Mouse (Mus musculus) heart, adult 11 months (tissue): ENCODE data around the gene Fam83f.

Source experiments
- DNase-seq: peaks from one replicate; pipeline ENCODE4 v3.0.0; 2022

The Fam83f gene

GRCm38 (mm10) chr15:80672810-80673209 lies 1.2 kb downstream of the Fam83f start:
- no peak for DNase-seq

DNA sequence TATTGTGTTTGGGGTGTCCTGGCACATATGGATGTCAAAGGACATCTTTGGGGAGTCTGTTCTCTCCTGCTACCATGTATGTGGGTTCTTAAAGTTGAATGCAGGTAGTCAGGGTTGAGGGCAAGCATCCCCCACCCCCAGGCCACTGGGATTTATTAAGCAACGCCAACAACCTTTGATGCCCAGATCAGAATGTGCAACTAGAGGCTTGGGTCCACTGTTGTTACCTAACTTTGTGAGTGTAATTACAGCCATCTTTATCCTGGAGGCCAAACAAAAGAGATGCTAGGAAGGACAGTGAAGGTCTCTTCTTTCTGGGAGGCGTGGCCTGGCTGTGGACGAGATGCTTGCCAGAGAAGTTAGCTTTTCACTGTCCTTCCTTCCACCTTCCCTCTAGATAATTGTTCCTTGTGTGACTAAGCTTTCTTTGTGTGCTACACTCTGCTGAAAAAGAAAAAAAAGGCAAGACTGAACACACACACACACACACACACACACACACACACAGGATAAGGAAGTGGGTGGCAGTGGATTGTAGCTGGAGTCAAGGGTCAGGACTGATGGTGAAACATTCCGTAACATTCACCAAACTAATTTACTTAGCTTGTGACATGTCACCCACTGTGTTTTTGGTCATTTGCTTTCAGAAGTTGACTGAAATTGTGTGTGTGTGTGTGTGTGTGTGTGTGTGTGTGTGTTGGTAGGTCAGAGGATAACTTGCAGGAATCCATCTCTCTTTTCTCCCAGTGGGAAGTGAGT lies 1.9 kb downstream of the Fam83f start:
- no peak for DNase-seq

- no peak for DNase-seq
These were observed 3.1 kb downstream of the Fam83f start for GRCm38 (mm10) chr15:80674700-80675099.

GRCm38 (mm10) chr15:80679515-80680215 lies 8.0 kb downstream of the Fam83f start:
- peak; percentile 91 for DNase-seq

DNA sequence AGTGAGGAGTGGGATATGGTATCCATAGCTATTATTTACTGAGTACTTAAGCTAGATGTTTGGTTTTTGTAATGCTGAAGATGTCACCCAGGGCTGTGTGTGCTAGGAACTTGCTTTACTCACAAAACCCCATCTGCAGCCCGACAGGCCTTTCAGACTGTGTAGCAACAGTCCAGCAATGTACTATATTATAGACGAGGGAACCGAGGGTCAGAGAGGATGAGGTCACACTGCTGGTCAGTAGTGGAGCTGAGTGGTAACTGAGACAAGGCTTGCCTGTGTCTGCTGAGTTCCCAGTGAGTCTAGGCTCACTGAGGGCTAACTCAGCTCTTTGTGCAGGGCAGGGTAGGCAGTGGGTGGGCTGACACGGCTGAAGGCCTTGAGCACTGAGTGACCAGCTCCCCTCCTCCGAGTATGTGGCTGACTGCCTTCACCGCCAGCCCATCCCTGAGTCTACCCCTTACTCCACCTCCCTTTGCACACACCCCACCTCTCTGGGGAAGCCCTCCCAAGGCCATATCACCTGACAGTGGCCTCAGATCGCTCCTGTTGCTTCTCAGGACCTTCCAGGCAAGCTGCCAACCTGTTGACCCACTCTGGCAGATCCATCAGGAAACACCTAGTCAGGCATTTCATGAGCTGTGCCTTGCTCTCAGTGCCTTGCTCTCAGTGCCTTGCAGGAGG lies 8.8 kb downstream of the Fam83f start:
- no peak for DNase-seq

DNA sequence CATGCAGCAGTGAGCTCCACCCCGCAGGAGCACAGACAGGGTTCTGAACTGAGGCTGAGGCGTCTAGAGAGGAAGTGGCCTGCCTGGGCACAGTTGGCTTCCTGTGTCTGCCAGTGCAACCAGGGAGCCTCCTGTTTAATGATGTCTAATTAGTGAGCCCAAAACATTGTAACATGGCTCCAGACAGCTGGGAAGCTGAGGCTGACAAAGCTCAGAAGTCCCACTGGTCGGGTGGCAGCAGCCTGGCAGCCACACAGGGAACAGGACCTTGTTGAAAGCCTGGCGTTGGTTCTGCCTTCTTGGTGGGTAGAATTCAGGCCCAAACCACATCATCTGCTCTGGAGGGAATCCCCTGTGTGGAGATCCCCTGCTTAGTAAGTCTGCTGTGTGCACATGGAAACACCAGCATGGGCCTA lies 9.8 kb downstream of the Fam83f start:
- DNase-seq = no peak

GRCm38 (mm10) chr15:80682343-80682742 lies 10.7 kb downstream of the Fam83f start:
- no peak for DNase-seq

GRCm38 (mm10) chr15:80683151-80683550 lies 11.5 kb downstream of the Fam83f start:
- no peak for DNase-seq

GRCm38 (mm10) chr15:80683990-80684389 lies 12.3 kb downstream of the Fam83f start:
- DNase-seq = no peak

DNA sequence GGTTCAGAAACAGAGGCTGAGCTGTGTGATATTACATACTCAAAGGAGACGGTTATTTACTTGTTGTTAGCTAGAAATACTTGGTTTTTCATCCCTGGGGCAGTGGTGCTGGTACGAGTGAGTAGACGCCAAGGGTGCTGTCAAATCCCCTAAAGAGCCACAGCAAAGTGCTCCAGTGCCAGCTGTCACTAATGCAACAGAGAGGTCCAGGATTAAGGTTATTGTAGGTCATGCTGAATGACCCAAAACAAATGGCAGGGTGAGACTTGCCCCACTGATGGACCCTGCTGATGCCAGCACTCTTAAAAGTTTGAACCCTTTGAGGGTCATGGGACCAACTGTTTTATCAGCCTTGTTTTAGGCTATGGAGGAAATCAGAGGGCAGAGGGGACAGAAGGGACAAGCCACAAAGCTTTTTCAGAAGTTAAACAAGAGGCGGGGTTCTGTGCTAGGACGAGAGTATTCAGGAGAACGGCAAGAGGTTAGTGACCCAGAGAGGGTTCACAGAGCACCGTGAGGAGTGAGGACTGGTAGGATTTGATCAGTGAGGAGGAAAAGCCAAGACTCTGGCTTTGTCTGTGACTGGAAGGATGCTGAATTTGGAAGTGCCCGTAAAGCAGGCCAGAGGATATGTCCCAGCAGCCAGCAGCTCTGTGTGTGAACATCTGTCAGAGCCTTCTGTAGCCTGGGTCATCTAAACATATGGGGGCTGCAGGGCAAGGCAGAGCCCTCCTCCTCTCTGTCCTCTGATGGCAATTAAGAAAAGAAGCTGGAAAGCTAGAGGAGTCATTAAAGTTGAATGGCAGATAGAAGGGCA lies 13.3 kb downstream of the Fam83f start:
- no peak for DNase-seq

DNA sequence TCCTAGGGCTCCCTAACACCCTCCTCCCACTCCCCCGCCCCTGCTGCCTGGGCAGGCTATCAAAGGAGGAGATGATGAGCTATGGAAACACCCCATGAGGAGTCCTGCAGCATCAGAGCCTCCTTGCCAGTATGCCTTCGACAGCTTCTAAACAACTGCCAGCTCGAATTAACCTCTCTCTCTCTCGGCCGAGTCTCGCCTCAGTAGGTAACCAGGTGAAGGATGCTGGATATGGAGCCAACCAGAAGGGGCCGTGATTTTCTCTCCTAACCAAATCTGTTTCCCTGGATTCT lies 13.9 kb downstream of the Fam83f start:
- no peak for DNase-seq

DNA sequence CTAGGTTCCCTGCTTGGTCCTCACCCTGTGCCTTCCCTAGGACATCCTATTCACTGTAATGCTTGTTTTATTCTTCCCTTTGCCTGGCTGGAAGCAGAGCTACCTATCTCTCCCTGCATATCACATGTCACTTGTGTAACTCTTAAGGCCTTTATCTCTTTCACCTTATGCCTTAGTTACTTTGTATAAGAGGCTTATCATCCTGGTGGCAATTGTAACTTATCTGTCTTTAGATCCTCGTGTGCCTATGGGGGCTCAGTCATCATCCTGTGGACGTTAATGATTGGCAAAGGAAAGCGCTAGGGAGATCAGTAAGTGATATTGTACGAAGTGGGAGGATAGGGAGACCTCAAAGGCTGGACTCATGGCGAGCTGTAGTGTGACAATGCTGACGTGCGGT lies 16.9 kb downstream of the Fam83f start:
- DNase-seq = no peak

GRCm38 (mm10) chr15:80693492-80693891 lies 21.8 kb downstream of the Fam83f start:
- DNase-seq = no peak

DNA sequence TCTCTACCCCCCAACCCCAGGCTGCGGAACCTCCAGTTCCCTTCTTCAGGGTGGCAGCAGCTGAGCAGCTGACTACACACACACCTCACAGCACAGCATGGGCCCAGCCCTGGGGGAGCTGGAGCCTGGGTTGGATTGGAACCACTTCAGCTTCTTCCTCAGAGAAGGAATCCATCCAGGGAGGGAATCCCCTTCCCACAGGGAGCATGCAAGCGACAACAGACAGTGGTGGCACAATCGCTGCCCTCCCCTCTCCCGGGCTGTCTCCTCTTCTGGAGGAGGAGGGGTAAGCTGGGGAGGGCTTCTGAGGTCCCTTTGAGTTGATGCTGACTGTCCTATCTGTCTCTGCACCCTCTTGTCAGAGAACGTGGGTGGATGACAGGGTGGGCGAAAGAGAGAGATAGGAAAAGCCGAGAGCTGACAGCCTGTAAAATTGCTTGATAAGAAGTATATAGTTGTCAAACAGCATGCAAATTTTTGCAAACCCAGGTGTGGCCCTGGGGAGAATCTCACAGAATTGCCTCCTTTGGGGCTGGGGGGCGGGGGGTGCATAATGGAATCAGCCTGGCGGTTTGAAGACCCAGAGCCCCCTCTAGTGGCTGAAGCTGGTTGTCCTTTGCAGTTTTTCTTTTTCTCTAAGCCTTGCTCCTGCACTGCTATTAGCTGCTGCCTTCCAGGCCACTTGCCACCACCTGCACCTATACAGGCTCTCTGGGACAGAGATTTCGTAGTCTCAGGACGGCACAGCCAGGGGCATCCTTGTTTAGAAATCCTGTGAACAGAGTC lies 22.7 kb downstream of the Fam83f start:
- DNase-seq = no peak

GRCm38 (mm10) chr15:80697564-80697963 lies 25.9 kb downstream of the Fam83f start:
- no peak for DNase-seq

- no peak for DNase-seq
These were observed 30.0 kb downstream of the Fam83f start for GRCm38 (mm10) chr15:80701481-80702257.

- DNase-seq = no peak
These were observed 31.3 kb downstream of the Fam83f start for GRCm38 (mm10) chr15:80702910-80703309.

DNA sequence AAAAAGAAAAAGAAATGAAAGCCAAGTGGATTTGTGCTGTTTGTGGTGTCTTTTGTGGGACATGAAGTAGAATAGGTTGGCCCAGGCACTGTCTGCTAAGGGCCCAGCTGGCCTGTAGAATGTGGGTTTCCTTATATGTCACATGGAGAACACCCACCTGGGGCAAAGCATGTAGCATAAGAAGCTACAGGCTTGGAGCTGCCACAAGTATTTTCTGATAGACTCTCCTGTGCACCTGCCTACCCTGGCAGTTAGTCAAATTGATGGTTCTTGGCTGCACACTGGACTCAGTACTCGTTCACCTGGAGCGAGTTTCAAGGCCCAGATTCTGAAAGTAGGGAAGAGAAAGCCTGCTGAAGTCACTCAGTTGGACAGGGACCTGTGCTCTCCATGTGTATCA lies 31.8 kb downstream of the Fam83f start:
- DNase-seq = no peak

GRCm38 (mm10) chr15:80704267-80704666 lies 32.6 kb downstream of the Fam83f start:
- DNase-seq = peak; percentile 95

GRCm38 (mm10) chr15:80705828-80706549 lies 34.3 kb downstream of the Fam83f start:
- peak; percentile 96 for DNase-seq

GRCm38 (mm10) chr15:80706596-80706995 lies 34.9 kb downstream of the Fam83f start:
- no peak for DNase-seq
